Mouse (Mus musculus) lung, postnatal 0 days (tissue): ENCODE measurements around the gene Haao. TPM values are rescaled to one million over a fixed set of nuclear protein-coding genes. Genes with fewer than 3 reads are reported as not detected.

ENCODE experiments used
- ATAC-seq: fragments of 200-750 bp; cut with Nextera tagmentation; 2 replicates; pipeline ENCODE4 v1.8.0; 2017; ENCODE audit warnings: moderate library complexity
- DNase-seq: peaks from one replicate; pipeline ENCODE4 v3.0.0-alpha.2; 2016; ENCODE audit warnings: low spot score
- H3K27ac ChIP-seq: fragments of 300-500 bp; sonication (generic); 2 replicates; pipeline ENCODE4 v1.5.1; 2014; ENCODE audit warnings: antibody characterized with exemption, mild to moderate bottlenecking, low read length, mixed read lengths
- H3K27me3 ChIP-seq: fragments of 300-500 bp; sonication (generic); replicated peaks from 2 replicates; pipeline ENCODE4 v1.6.1; 2014; ENCODE audit warnings: low read length, mixed read lengths; ENCODE audit not compliant: insufficient read depth
- H3K36me3 ChIP-seq: fragments of 300-500 bp; sonication (generic); 2 replicates; pipeline ENCODE4 v1.6.1; 2014; ENCODE audit warnings: low read length, mixed read lengths; ENCODE audit not compliant: insufficient read depth
- H3K4me1 ChIP-seq: fragments of 300-500 bp; sonication (generic); 2 replicates; pipeline ENCODE4 v1.6.1; 2014; ENCODE audit warnings: antibody characterized with exemption, low read depth, low read length, mixed read lengths; ENCODE audit not compliant: insufficient read depth
- H3K4me2 ChIP-seq: fragments of 300-500 bp; sonication (generic); replicated peaks from 2 replicates; pipeline ENCODE4 v1.6.1; 2014; ENCODE audit warnings: low read depth, mild to moderate bottlenecking, low read length, moderate library complexity, mixed read lengths
- H3K4me3 ChIP-seq: fragments of 300-500 bp; sonication (generic); 2 replicates; pipeline ENCODE4 v1.5.1; 2014; ENCODE audit warnings: low read depth, low read length
- H3K9ac ChIP-seq: fragments of 300-500 bp; sonication (generic); replicated peaks from 2 replicates; pipeline ENCODE4 v1.6.1; 2014; ENCODE audit warnings: low read depth, mild to moderate bottlenecking
- H3K9me3 ChIP-seq: fragments of 300-500 bp; sonication (generic); 2 replicates; pipeline ENCODE4 v1.6.1; 2016; ENCODE audit warnings: low read length, mixed read lengths
- CTCF ChIP-seq: IDR thresholded peaks from 2 replicates; pipeline ENCODE4 v1.5.1; 2016; ENCODE audit warnings: antibody characterized with exemption, mild to moderate bottlenecking
- EP300 ChIP-seq: IDR thresholded peaks from 2 replicates; pipeline ENCODE4 v1.6.1; 2016; ENCODE audit warnings: antibody characterized with exemption, mild to moderate bottlenecking, control low read depth
- WGBS: fragments of 180-500 bp; shearing (Covaris S2); extraction: QIAGEN DNeasy Blood & Tissue Kit; methylation state at CpG from one replicate; pipeline ENCODE4 v1.1.7; 2014; 5-methylcytosine and 5-hydroxymethylcytosine counted together
- polyA plus RNA-seq: library from polyadenylated mRNA; unstranded; fragments of >200 nt; fragmentation: Nextera tagmentation; extraction: Ambion mirVana; gene quantifications from 2 replicates; pipeline ENCODE4 v1.2.1, GENCODE M21; 2015

Haao gene
- polyA plus RNA-seq, 1 experiment from 2014 or later, result 1.6 TPM

DNA sequence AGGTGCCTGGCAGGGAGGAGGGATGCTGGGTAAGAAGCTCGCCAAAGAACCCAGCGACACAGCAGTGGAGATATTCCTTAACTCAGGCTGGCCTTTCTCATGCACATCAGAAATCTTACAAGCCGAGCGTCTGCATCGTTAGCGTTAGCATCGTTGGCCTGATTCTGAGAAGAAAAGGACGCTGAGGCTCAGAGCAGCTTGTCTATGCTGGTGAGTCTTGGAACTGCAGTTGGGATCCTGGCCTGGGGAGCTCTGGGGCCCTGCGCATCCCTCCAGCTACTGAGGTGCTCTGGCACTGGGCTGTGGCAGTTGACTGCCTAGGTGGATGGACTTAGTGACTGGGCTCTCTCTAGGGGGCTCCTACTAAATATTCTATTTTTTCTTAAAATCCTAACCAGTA lies 8.6 kb downstream of the Haao start:
- no peak for DNase-seq
- Histone ChIP-seq H3K27ac (no peak overlapping the region), H3K9me3 (no peaks in the 10 kb centered on the region), H3K9ac (no peak overlapping the region), H3K4me3 (no peak overlapping the region), H3K27me3 (no peaks in the 10 kb centered on the region), H3K4me1 (no peaks in the 10 kb centered on the region), H3K36me3 (no peaks in the 10 kb centered on the region), H3K4me2 (no peak overlapping the region)
- ATAC-seq, result no peak
- TF ChIP-seq CTCF (no peak), EP300 (no peak)
- 59% methylated on average over 9 of the region's 9 CpGs for WGBS

DNA sequence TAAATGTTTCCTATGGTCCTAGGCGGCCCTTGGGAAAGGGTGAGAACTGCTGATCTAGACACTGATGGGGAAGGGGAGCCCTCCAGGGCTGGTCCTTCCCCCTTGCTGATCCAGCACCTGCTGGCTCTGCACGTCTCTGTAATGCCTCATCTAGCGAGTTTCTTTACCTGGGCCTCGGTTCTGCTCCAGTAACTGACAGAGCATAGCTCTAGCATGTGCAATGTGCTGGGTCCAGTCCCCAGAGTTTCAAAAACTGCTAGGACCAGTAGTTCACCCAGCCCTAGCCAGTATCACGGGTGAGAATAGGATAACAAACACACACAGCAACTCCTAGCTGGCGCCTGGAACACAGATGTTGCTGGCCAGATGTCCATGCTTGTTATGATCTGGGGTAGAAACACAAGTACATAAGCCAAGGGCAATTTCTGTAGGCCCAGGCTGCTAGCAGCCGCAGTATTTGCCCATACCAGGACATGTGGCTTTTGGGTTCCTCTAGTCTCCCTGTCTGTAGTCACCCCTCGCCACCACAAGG lies 10.0 kb downstream of the Haao start:
- ATAC-seq (no peak), DNase-seq (no peak)
- Histone ChIP-seq H3K9me3 (no peaks in the 10 kb centered on the region), H3K4me1 (no peaks in the 10 kb centered on the region), H3K4me2 (no peak overlapping the region), H3K9ac (no peak overlapping the region), H3K4me3 (no peak overlapping the region), H3K27ac (no peak overlapping the region), H3K36me3 (no peaks in the 10 kb centered on the region), H3K27me3 (no peaks in the 10 kb centered on the region)
- TF ChIP-seq EP300 (no peak), CTCF (no peak)
- WGBS, result 75% methylated on average over 8 of the region's 8 CpGs

DNA sequence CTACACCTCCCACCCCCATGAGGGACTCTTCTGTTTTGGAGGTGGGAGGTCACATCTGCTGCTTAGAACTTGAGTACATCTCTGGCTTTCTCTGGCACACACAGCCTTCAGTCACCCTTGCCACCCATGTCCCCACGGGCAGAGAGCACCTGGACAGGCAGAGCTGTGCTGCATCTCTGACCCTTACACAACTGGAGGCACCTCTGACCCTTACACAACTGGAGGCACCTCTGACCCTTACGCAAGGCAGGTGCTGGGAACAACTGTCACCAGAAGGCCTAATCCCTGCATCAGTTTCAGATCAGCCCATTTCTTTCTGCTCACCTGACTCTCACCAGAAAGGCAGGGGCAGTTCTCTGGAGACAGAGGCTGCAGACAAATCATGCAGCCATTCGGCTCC lies 11.7 kb downstream of the Haao start:
- no peaks in the 10 kb centered on the region for H3K9me3 ChIP-seq
- H3K27me3 ChIP-seq, result no peaks in the 10 kb centered on the region
- no peak for ATAC-seq
- H3K4me2 ChIP-seq, result no peak overlapping the region
- TF ChIP-seq CTCF, result no peak
- no peak for TF ChIP-seq EP300
- H3K27ac ChIP-seq, result no peak overlapping the region
- no peaks in the 10 kb centered on the region for H3K36me3 ChIP-seq
- WGBS, result 74% methylated on average over 3 of the region's 3 CpGs
- H3K9ac ChIP-seq, result no peak overlapping the region
- H3K4me3 ChIP-seq, result no peak overlapping the region
- no peak for DNase-seq
- no peaks in the 10 kb centered on the region for H3K4me1 ChIP-seq

GRCm38 (mm10) chr17:83834120-83834519 lies 13.6 kb downstream of the Haao start:
- Histone ChIP-seq H3K27me3 (no peaks in the 10 kb centered on the region), H3K9me3 (no peaks in the 10 kb centered on the region), H3K27ac (no peak overlapping the region), H3K4me3 (no peak overlapping the region), H3K4me2 (no peak overlapping the region), H3K36me3 (no peaks in the 10 kb centered on the region), H3K4me1 (no peaks in the 10 kb centered on the region), H3K9ac (no peak overlapping the region)
- ATAC-seq (peak; percentile 54), DNase-seq (peak; percentile 72)
- peak; percentile 1; the same call in 1 of the 2 replicates for TF ChIP-seq CTCF
- TF ChIP-seq EP300, result no peak
- WGBS, result 15% methylated on average over 4 of the region's 4 CpGs

GRCm38 (mm10) chr17:83830616-83831292 lies 17.0 kb downstream of the Haao start:
- TF ChIP-seq CTCF (no peak), EP300 (no peak)
- no peaks in the 10 kb centered on the region for H3K27me3 ChIP-seq
- H3K4me3 ChIP-seq, result no peak overlapping the region
- no peaks in the 10 kb centered on the region for H3K4me1 ChIP-seq
- H3K9me3 ChIP-seq, result no peaks in the 10 kb centered on the region
- no peak overlapping the region for H3K9ac ChIP-seq
- no peaks in the 10 kb centered on the region for H3K36me3 ChIP-seq
- ATAC-seq (peak; percentile 43), DNase-seq (peak; percentile 47)
- WGBS, result 90% methylated on average over 4 of the region's 4 CpGs
- no peak overlapping the region for H3K4me2 ChIP-seq
- H3K27ac ChIP-seq, result no peak overlapping the region

DNA sequence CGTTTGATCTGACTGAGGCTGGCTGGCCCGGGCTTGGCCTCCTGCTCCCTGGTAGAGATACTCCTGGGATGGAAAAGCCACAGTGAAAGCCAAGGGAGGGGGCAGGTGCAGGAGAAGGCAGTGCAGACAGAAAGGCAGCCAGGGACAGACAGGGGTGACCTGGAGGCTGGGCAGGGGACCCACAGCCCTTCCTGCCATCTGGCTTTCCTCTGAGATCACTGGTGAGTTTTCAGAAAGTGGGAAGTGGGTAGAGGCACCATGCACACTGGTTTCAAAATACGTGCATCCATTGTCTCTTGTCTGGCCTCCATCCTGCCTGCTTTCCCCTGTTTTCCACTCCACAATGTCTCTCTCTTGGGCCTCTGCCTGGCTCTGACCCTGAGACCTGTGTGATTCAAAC lies 18.4 kb downstream of the Haao start:
- no peak for ATAC-seq
- Histone ChIP-seq H3K9ac (no peak overlapping the region), H3K27ac (no peak overlapping the region), H3K4me2 (no peak overlapping the region), H3K9me3 (no peaks in the 10 kb centered on the region), H3K36me3 (no peaks in the 10 kb centered on the region), H3K4me1 (no peaks in the 10 kb centered on the region), H3K4me3 (no peak overlapping the region), H3K27me3 (no peaks in the 10 kb centered on the region)
- DNase-seq, result no peak
- WGBS, result 49% methylated on average over 3 of the region's 3 CpGs
- TF ChIP-seq CTCF, result no peak
- TF ChIP-seq EP300, result no peak
